Mouse (Mus musculus) lung, adult 2 months (tissue): Measurements from ENCODE around the gene Hspa2.

ENCODE experiments used
- CTCF ChIP-seq: fragments of 200-500 bp; IDR thresholded peaks from 2 replicates; pipeline ENCODE4 v1.5.1; 2011; ENCODE audit warnings: mild to moderate bottlenecking, low read length, control low read depth; ENCODE audit not compliant: insufficient read depth
- POLR2A ChIP-seq: fragments of 200-500 bp; IDR thresholded peaks from 2 replicates; pipeline ENCODE4 v1.6.1; 2011; ENCODE audit warnings: low read depth, mild to moderate bottlenecking, control low read depth, low read length, borderline replicate concordance; ENCODE audit errors: extremely low read depth

GRCm38 (mm10) chr12:76378556-76378955, 25.4 kb upstream of the Hspa2 start:
- TF ChIP-seq CTCF (no peak), POLR2A (no peak)
